In genomic region chr2:45117087-45117561, GRCm38 (mm10) we compare ENCODE assay signal across 7 mouse cellular contexts. TPM values are rescaled to one million over a fixed set of nuclear protein-coding genes. Genes with fewer than 3 reads are reported as not detected.
A peak's percentile ranks its signal among the peaks of the same experiment; 100 is the strongest.
DNase-seq lines count a peak whose midpoint lies in the region; ATAC-seq and TF ChIP-seq lines count a peak whose summit lies in the region.

Gene Zeb2, minus strand, starts transcription at chr2:45117395.

- no peaks in the 10 kb centered on the region for H3K36me3 ChIP-seq in small intestine, adult 2 months (ENCODE audit: control insufficient read depth, insufficient read depth, low read length)

- WGBS in small intestine, adult 2 months: 2% methylated on average over 33 of the region's 39 CpGs

- peak; percentile 51 for ATAC-seq in inflammation-experienced regulatory T-cells, adult 6 months

- H3K4me3 ChIP-seq in small intestine, adult 2 months (ENCODE audit: low read depth, low read length): peak within 1 kb of the TSS; percentile 58

- peak; percentile 50 for DNase-seq in ZHBTc4 (ENCODE audit: low read depth, low spot score)
- DNase-seq in embryo, embryonic 10.5 days (ENCODE audit: low spot score): peak; percentile 84
- DNase-seq in gastrocnemius, postnatal 36 days: peak; percentile 67 to 80
- peak; percentile 84 for DNase-seq in left cerebral cortex, postnatal 4 days
- DNase-seq in mesoderm, embryonic 11.5 days (ENCODE audit: low read depth, low spot score): peak; percentile 72

- no peak for TF ChIP-seq CTCF in small intestine, adult 2 months (IDR thresholded peaks at IDR 0.05; ENCODE audit: extremely low read depth, insufficient read length, insufficient replicate concordance, low read depth, low read length)

- TF ChIP-seq POLR2A in small intestine, adult 2 months (IDR thresholded peaks at IDR 0.05; ENCODE audit: low read depth, low read length): no peak

- H3K27ac ChIP-seq in small intestine, adult 2 months (ENCODE audit: insufficient read depth, low read depth, low read length): peak within 1 kb of the TSS; percentile 62

- peaks cover 30% of the 10 kb centered on the region for H3K27me3 ChIP-seq in small intestine, adult 2 months (ENCODE audit: control insufficient read depth, insufficient read depth, low read length)

- H3K4me1 ChIP-seq in small intestine, adult 2 months (ENCODE audit: control insufficient read depth, insufficient read depth, insufficient read length, low read length): no peaks in the 10 kb centered on the region; the same call in 1 of the 2 replicates

- intact Hi-C loops in gastrocnemius, postnatal 36 days (cut with DNase I): loop anchor here (2.0 to 10.0 kb wide), 2 partner anchors 190 to 972 kb away; partner anchors contain the start of gene Gtdc1
- intact Hi-C loops in left cerebral cortex, postnatal 4 days (cut with DNase I): loop anchor here (5.0 to 10.0 kb wide), 2 partner anchors 288 to 1325 kb away; no protein-coding TSS in a partner anchor

RNA-seq across cellular contexts. Expression of gene Zeb2, which starts in this region (rescaled TPM):
- 10 to 100 TPM; 29.1 to 30.4 TPM for total RNA-seq in gastrocnemius, postnatal 36 days (2021)
- 1 to 10 TPM in 1 of 3 experiments, under 1 TPM in 2; 0.66 to 6.7 (median 0.91) TPM for polyA plus RNA-seq in inflammation-experienced regulatory T-cells, adult 6 months (2017; shearing (Covaris generic))
- 100 to 1,000 TPM; 451 to 546 TPM for total RNA-seq in left cerebral cortex, postnatal 4 days (2021)
- polyA plus RNA-seq in small intestine, adult 2 months (2012; rRNA removed): 3.1 and 3.7 TPM in 2 replicates

Comparison
In these comparisons a context has a peak if more than half of its experiments do, and no peak if none do; other contexts are left out.
1. Peak in every context shown above with its lines: DNase-seq, ATAC-seq, H3K4me3 ChIP-seq and H3K27ac ChIP-seq.
2. RNA of gene Zeb2 (total RNA-seq): 451 to 546 TPM in left cerebral cortex, postnatal 4 days; 29.1 to 30.4 TPM in gastrocnemius, postnatal 36 days; every median in the first group is over 10 times any median in the second.